Mouse (Mus musculus) limb, embryonic 11.5 days (tissue): ENCODE measurements around the gene Tob2. TPM values are rescaled to one million over a fixed set of nuclear protein-coding genes. Genes with fewer than 3 reads are reported as not detected.

Experiments used
- ATAC-seq: fragments of 200-750 bp; cut with Nextera tagmentation; 2 replicates; pipeline ENCODE4 v1.8.0; 2017; ENCODE audit warnings: low read depth; ENCODE audit not compliant: insufficient number of reproducible peaks, low FRiP score, low TSS enrichment
- DNase-seq: peaks from one replicate; pipeline ENCODE4 v3.0.0-alpha.2; 2015; ENCODE audit warnings: low spot score
- H3K27ac ChIP-seq: fragments of 300-500 bp; sonication (generic); replicated peaks from 2 replicates; pipeline ENCODE4 v1.5.1; 2014; ENCODE audit warnings: low read depth, mild to moderate bottlenecking, low read length
- H3K27me3 ChIP-seq: fragments of 300-500 bp; sonication (generic); 2 replicates; pipeline ENCODE4 v1.6.1; 2014; ENCODE audit warnings: mild to moderate bottlenecking, low read length, mixed read lengths; ENCODE audit not compliant: control insufficient read depth, insufficient read depth
- H3K36me3 ChIP-seq: fragments of 300-500 bp; sonication (generic); 2 replicates; pipeline ENCODE4 v1.6.1; 2014; ENCODE audit warnings: mild to moderate bottlenecking, low read length, moderate library complexity, mixed read lengths; ENCODE audit not compliant: control insufficient read depth, insufficient read depth
- H3K4me1 ChIP-seq: fragments of 300-500 bp; sonication (generic); 2 replicates; pipeline ENCODE4 v1.6.1; 2014; ENCODE audit warnings: low read length, mixed read lengths; ENCODE audit not compliant: control insufficient read depth, insufficient read depth
- H3K4me2 ChIP-seq: fragments of 300-500 bp; sonication (generic); 2 replicates; pipeline ENCODE4 v1.6.1; 2014; ENCODE audit warnings: low read depth, mild to moderate bottlenecking, moderate library complexity; ENCODE audit not compliant: severe bottlenecking
- H3K4me3 ChIP-seq: fragments of 300-500 bp; sonication (generic); 2 replicates; pipeline ENCODE4 v1.5.1; 2014; ENCODE audit warnings: low read depth, low read length
- H3K9ac ChIP-seq: fragments of 300-500 bp; sonication (generic); 2 replicates; pipeline ENCODE4 v1.6.1; 2014; ENCODE audit warnings: mild to moderate bottlenecking, low read length
- H3K9me3 ChIP-seq: fragments of 300-500 bp; sonication (generic); 2 replicates; pipeline ENCODE4 v1.6.1; 2016; ENCODE audit warnings: low read length; ENCODE audit not compliant: control insufficient read depth
- WGBS: fragments of 180-500 bp; shearing (Covaris S2); extraction: QIAGEN DNeasy Blood & Tissue Kit; methylation state at CpG from one replicate; pipeline ENCODE4 v1.1.7; 2014; 5-methylcytosine and 5-hydroxymethylcytosine counted together
- polyA plus RNA-seq: library from polyadenylated mRNA; unstranded; fragments of >200 nt; fragmentation: Nextera tagmentation; extraction: Ambion mirVana; gene quantifications from 2 replicates; pipeline ENCODE4 v1.2.1, GENCODE M21; 2014

Tob2 gene
- polyA plus RNA-seq, 1 experiment from 2014 or later: 16.8 TPM

- H3K27me3 ChIP-seq: no peaks in the 10 kb centered on the region
- no peak overlapping the region for H3K9ac ChIP-seq
- no peak for DNase-seq
Observed at GRCm38 (mm10) chr15:81800391-81800790, 58.2 kb downstream of the Tob2 start.

GRCm38 (mm10) chr15:81798421-81798820 is 60.2 kb downstream of the Tob2 start:
- Histone ChIP-seq H3K36me3 (peaks cover 4% of the 10 kb centered on the region), H3K4me3 (no peak overlapping the region), H3K4me1 (peaks cover 8% of the 10 kb centered on the region), H3K4me2 (no peak overlapping the region), H3K27ac (no peak overlapping the region), H3K9ac (no peak overlapping the region), H3K9me3 (no peaks in the 10 kb centered on the region; the same call in 1 of the 2 replicates), H3K27me3 (no peaks in the 10 kb centered on the region)
- DNase-seq: no peak
- WGBS: 88% methylated on average over 4 of the region's 4 CpGs
- no peak for ATAC-seq

More at GRCm38 (mm10) chr15:81800391-81800790, 58.2 kb downstream of the Tob2 start:
- WGBS: 75% methylated on average over 3 of the region's 3 CpGs
- Histone ChIP-seq H3K27ac (no peak overlapping the region), H3K9me3 (no peaks in the 10 kb centered on the region; the same call in 1 of the 2 replicates), H3K4me1 (peaks cover 8% of the 10 kb centered on the region), H3K4me3 (no peak overlapping the region), H3K4me2 (no peak overlapping the region), H3K36me3 (peaks cover 4% of the 10 kb centered on the region)
- no peak for ATAC-seq

Other genes starting within 250 kb of the Tob2 start
- 24.2 and 27.0 TPM in 2 replicates for gene L3mbtl2, start 194.9 kb downstream of the Tob2 start, polyA plus RNA-seq
- gene Chadl, start 161.5 kb downstream of the Tob2 start, polyA plus RNA-seq: 4.4 and 4.5 TPM in 2 replicates
- 53.9 and 57.9 TPM in 2 replicates for gene Zc3h7b, start 113.7 kb downstream of the Tob2 start, polyA plus RNA-seq
- 125 and 129 TPM in 2 replicates for gene Rangap1, start 113.3 kb downstream of the Tob2 start, polyA plus RNA-seq
- gene Tef, start 56.4 kb downstream of the Tob2 start, polyA plus RNA-seq: 13.7 and 14.6 TPM in 2 replicates
- 240 and 243 TPM in 2 replicates for gene Phf5a, start 13.1 kb upstream of the Tob2 start, polyA plus RNA-seq
- 158 and 162 TPM in 2 replicates for gene Aco2, start 13.5 kb upstream of the Tob2 start, polyA plus RNA-seq
- 68.2 and 71.3 TPM in 2 replicates for gene Polr3h, start 67.4 kb upstream of the Tob2 start, polyA plus RNA-seq
- gene Csdc2, start 78.0 kb upstream of the Tob2 start, polyA plus RNA-seq: 4.9 TPM in 2 replicates
- gene Pmm1, start 102.1 kb upstream of the Tob2 start, polyA plus RNA-seq: 15.3 and 16.0 TPM in 2 replicates
- not detected in 2 replicates for gene 1700029P11Rik, start 121.7 kb upstream of the Tob2 start, polyA plus RNA-seq
- gene Xrcc6, start 129.0 kb upstream of the Tob2 start, polyA plus RNA-seq: 91.0 and 105 TPM in 2 replicates
- 34.4 and 37.7 TPM in 2 replicates for gene Desi1, start 175.1 kb upstream of the Tob2 start, polyA plus RNA-seq
- gene Snu13, start 188.8 kb upstream of the Tob2 start, polyA plus RNA-seq: 326 and 338 TPM in 2 replicates
- gene 4930407I10Rik, start 200.4 kb upstream of the Tob2 start, polyA plus RNA-seq: 0.04 TPM in 1 of 2 replicates, not detected in the other
- gene Mei1, start 211.2 kb upstream of the Tob2 start, polyA plus RNA-seq: 0.05 and 0.14 TPM in 2 replicates